Mouse (Mus musculus) lung, adult 2 months (tissue): Measurements from ENCODE around the gene Lix1.

Source experiments
- CTCF ChIP-seq: fragments of 200-500 bp; IDR thresholded peaks from 2 replicates; pipeline ENCODE4 v1.5.1; 2011; ENCODE audit warnings: mild to moderate bottlenecking, low read length, control low read depth; ENCODE audit not compliant: insufficient read depth
- POLR2A ChIP-seq: fragments of 200-500 bp; IDR thresholded peaks from 2 replicates; pipeline ENCODE4 v1.6.1; 2011; ENCODE audit warnings: low read depth, mild to moderate bottlenecking, control low read depth, low read length, borderline replicate concordance; ENCODE audit errors: extremely low read depth

GRCm38 (mm10) chr17:17452617-17453016 is 50.1 kb downstream of the Lix1 start:
- TF ChIP-seq CTCF (no peak), POLR2A (no peak)
